Mouse (Mus musculus) intestine, postnatal 0 days (tissue): ENCODE measurements around the gene Ptprt. TPM values are rescaled to one million over a fixed set of nuclear protein-coding genes. Genes with fewer than 3 reads are reported as not detected.

ENCODE experiments used
- ATAC-seq: fragments of 200-750 bp; cut with Nextera tagmentation; 2 replicates; pipeline ENCODE4 v1.8.0; 2017; ENCODE audit warnings: mild to moderate bottlenecking, moderate TSS enrichment, moderate library complexity
- H3K27ac ChIP-seq: fragments of 300-500 bp; sonication (generic); 2 replicates; pipeline ENCODE4 v1.5.1; 2014; ENCODE audit warnings: mild to moderate bottlenecking, low read depth, low read length, moderate library complexity
- H3K27me3 ChIP-seq: fragments of 300-500 bp; sonication (generic); replicated peaks from 2 replicates; pipeline ENCODE4 v1.6.1; 2014; ENCODE audit warnings: low read length, mixed read lengths; ENCODE audit not compliant: control insufficient read depth, insufficient read depth
- H3K36me3 ChIP-seq: fragments of 300-500 bp; sonication (generic); 2 replicates; pipeline ENCODE4 v1.6.1; 2014; ENCODE audit warnings: mild to moderate bottlenecking, moderate library complexity; ENCODE audit not compliant: control insufficient read depth, insufficient read depth
- H3K4me1 ChIP-seq: fragments of 300-500 bp; sonication (generic); replicated peaks from 2 replicates; pipeline ENCODE4 v1.6.1; 2014; ENCODE audit warnings: antibody characterized with exemption, low read length, mixed read lengths; ENCODE audit not compliant: control insufficient read depth, insufficient read depth
- H3K4me2 ChIP-seq: fragments of 300-500 bp; sonication (generic); replicated peaks from 2 replicates; pipeline ENCODE4 v1.6.1; 2014; ENCODE audit warnings: low read depth, mild to moderate bottlenecking, moderate library complexity
- H3K4me3 ChIP-seq: fragments of 300-500 bp; sonication (generic); 2 replicates; pipeline ENCODE4 v1.5.1; 2014; ENCODE audit warnings: low read depth, low read length
- H3K9ac ChIP-seq: fragments of 300-500 bp; sonication (generic); 2 replicates; pipeline ENCODE4 v1.6.1; 2014; ENCODE audit warnings: mild to moderate bottlenecking, low read depth, low read length
- H3K9me3 ChIP-seq: fragments of 300-500 bp; sonication (generic); 2 replicates; pipeline ENCODE4 v1.6.1; 2016; ENCODE audit warnings: mixed run types; ENCODE audit not compliant: control insufficient read depth
- CTCF ChIP-seq: sonication (generic); IDR thresholded peaks from 2 replicates; pipeline ENCODE4 v1.5.1; 2016; ENCODE audit warnings: low read depth, mild to moderate bottlenecking, control low read depth, antibody characterized with exemption, moderate library complexity
- WGBS: fragments of 180-500 bp; shearing (Covaris S2); extraction: QIAGEN DNeasy Blood & Tissue Kit; methylation state at CpG from one replicate; pipeline ENCODE4 v1.1.7; 2014; 5-methylcytosine and 5-hydroxymethylcytosine counted together
- polyA plus RNA-seq: library from polyadenylated mRNA; unstranded; fragments of >200 nt; fragmentation: Nextera tagmentation; extraction: Ambion mirVana; gene quantifications from 2 replicates; pipeline ENCODE4 v1.2.1, GENCODE M21; 2015

The Ptprt gene
- polyA plus RNA-seq, 1 experiment from 2014 or later = 0.59 TPM

DNA sequence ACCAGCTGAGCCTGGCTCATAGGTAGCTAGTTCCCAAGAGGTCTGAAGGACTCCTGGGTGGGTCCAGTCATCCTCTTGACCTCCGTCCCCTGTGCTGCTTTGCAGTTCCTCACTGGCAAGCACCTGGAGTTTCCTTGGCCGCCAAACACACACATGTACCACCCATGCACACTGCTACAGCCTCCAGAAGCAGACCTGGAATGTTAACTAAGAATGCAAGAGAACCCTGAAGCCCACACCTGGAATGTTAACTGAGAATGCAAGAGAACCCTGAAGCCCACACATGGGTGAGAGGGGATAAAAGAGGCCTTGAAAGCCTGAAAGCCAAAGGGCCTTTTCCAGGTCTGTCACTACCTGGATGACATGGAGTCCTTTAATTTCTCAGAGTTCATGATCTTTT lies 46.7 kb downstream of the Ptprt start:
- no peaks in the 10 kb centered on the region for H3K4me1 ChIP-seq
- H3K27me3 ChIP-seq = no peaks in the 10 kb centered on the region
- no peak overlapping the region for H3K27ac ChIP-seq
- H3K36me3 ChIP-seq = no peaks in the 10 kb centered on the region
- TF ChIP-seq CTCF = no peak
- no peak overlapping the region for H3K4me2 ChIP-seq
- H3K9ac ChIP-seq = no peak overlapping the region
- 73% methylated on average over 2 of the region's 2 CpGs for WGBS
- H3K9me3 ChIP-seq = no peaks in the 10 kb centered on the region
- no peak overlapping the region for H3K4me3 ChIP-seq
- no peak for ATAC-seq

DNA sequence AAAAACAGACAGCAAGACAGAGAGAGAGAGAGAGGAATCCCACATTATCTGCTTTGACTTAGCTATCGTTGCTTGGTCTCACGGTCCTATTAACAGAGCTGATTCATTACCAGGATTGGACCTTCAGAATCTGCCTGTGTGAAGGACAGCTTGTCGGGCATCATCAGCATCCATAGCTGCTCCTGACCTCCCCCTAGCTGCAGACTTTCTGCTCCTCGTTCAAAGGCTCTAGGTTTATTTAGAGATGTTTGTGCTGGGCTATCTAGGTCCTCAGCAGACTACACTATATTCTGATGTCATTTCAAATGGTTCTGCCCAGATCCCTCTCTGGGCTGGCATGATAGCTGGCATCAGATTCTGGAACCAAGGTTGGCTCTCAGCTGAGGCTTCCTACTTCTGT lies 47.5 kb downstream of the Ptprt start:
- Histone ChIP-seq H3K4me1 (no peaks in the 10 kb centered on the region), H3K9me3 (no peaks in the 10 kb centered on the region), H3K27ac (no peak overlapping the region), H3K4me2 (no peak overlapping the region), H3K27me3 (no peaks in the 10 kb centered on the region), H3K4me3 (no peak overlapping the region), H3K9ac (no peak overlapping the region), H3K36me3 (no peaks in the 10 kb centered on the region)
- ATAC-seq = no peak
- WGBS = 62% methylated on average over 4 of the region's 4 CpGs
- TF ChIP-seq CTCF = no peak

DNA sequence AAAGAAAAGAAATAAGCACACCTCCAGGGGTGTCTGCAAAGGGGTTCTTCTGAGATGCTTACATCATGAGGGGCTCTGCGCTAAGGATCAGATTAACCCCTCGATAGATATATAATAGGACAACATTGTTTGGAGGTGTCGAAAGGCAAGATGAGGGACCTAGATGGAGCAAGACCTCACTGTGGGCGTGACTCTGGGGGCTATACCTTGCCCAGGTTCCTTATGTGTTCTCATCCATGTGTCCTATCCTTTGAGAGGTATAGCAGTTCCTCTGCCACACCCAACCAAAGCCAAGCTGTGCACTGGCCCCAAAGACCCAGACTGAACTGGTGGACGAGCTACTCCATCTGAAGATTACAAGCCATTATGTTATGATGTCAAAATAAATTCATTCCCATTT lies 58.2 kb downstream of the Ptprt start:
- Histone ChIP-seq H3K36me3 (no peaks in the 10 kb centered on the region), H3K9me3 (no peaks in the 10 kb centered on the region), H3K4me1 (no peaks in the 10 kb centered on the region), H3K4me3 (no peak overlapping the region), H3K27me3 (no peaks in the 10 kb centered on the region), H3K27ac (no peak overlapping the region), H3K4me2 (no peak overlapping the region), H3K9ac (no peak overlapping the region)
- 86% methylated on average over 5 of the region's 5 CpGs for WGBS
- ATAC-seq = no peak
- TF ChIP-seq CTCF = no peak

DNA sequence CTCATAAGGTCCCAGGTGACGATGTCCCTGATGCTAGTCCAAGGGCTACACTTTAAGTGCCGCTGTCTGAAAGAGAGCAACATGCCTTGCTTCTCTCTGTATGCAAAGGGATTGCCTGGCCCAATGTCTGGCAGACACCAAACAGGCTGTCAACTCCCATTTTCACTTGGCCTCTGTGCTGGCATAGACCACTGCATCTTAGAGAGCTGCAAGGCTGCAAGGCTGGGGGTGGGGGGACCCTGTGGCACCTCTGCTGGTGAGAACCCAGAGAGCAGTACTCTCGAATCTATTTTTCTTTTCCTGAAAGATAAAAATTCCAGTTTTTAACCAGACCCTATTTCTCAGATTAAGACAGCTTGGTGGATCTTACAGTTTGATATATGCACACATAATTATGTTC lies 69.6 kb downstream of the Ptprt start:
- Histone ChIP-seq H3K9ac (no peak overlapping the region), H3K9me3 (no peaks in the 10 kb centered on the region), H3K27me3 (no peaks in the 10 kb centered on the region), H3K4me1 (no peaks in the 10 kb centered on the region), H3K4me3 (no peak overlapping the region), H3K4me2 (no peak overlapping the region), H3K27ac (no peak overlapping the region), H3K36me3 (no peaks in the 10 kb centered on the region)
- no peak for ATAC-seq
- TF ChIP-seq CTCF = no peak
- 78% methylated on average over 3 of the region's 3 CpGs for WGBS

DNA sequence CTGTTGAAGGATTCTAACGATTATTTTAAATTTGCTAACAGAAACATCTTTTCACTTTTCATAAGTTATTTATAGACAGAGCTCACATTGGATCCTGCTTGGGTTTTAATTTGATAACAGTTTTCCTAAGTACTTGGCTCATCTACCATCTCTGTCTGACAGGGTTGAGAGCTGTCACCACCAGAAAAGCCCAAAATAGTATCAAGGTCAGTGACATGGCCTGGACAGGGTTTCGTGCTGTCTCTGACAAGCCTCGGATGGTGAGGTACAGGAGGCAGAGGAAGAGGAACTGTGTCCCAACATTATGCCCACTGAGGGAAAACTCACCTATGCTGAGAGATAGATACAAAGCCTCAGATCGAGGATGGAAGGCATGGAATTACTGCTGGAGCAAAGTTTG lies 79.3 kb downstream of the Ptprt start:
- ATAC-seq = no peak

DNA sequence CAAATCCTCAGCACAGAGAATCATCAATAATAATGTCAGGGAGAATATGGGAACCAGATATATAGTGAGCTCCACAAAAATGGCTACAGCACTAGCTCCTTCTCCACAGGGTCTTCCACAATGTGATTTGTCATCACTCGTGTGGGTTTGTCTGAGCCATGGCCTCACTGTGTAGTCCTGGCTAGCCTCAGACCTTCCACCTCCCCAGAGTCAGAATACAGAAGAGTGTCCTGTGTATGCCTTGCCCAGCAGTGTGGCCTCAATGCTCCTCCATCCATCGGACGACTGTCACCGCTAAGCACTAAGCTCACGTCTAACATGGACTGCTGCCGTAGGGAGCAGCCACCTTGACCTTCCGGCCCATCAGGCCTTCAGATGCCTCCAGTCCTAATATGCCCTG lies 83.1 kb downstream of the Ptprt start:
- no peak overlapping the region for H3K27ac ChIP-seq
- no peak for ATAC-seq

More for the DNA sequence above, 79.3 kb downstream of the Ptprt start:
- Histone ChIP-seq H3K27me3 (no peaks in the 10 kb centered on the region), H3K4me1 (no peaks in the 10 kb centered on the region), H3K36me3 (no peaks in the 10 kb centered on the region), H3K9ac (no peak overlapping the region), H3K4me3 (no peak overlapping the region), H3K4me2 (no peak overlapping the region), H3K27ac (no peak overlapping the region), H3K9me3 (no peaks in the 10 kb centered on the region)
- WGBS = 69% methylated on average over 4 of the region's 4 CpGs
- no peak for TF ChIP-seq CTCF

DNA sequence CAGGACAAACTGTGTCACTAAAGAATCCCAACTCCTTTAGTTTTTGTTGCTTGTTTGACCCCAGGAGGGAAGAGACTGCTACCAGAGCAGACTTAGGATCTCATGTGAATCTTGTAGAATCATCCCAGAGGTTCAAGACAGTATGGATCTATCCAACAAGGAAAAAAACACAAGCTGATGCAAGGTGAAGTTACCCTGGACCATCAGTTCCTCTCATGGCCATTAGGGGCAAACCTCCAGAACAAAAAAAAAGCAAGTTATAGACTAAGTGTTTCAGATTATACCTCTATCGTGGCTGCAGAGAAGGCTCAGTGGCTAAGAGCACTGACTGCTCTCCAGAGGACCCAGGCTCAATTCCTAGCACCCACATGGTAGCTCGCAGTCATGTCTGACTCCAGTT lies 88.1 kb downstream of the Ptprt start:
- ATAC-seq = no peak
- H3K9me3 ChIP-seq = no peaks in the 10 kb centered on the region
- WGBS = 73% methylated on average over 2 of the region's 2 CpGs

More for the DNA sequence above, 83.1 kb downstream of the Ptprt start:
- Histone ChIP-seq H3K4me1 (no peaks in the 10 kb centered on the region), H3K9me3 (no peaks in the 10 kb centered on the region), H3K4me3 (no peak overlapping the region), H3K9ac (no peak overlapping the region), H3K36me3 (no peaks in the 10 kb centered on the region), H3K4me2 (no peak overlapping the region), H3K27me3 (no peaks in the 10 kb centered on the region)
- 88% methylated on average over 7 of the region's 7 CpGs for WGBS
- TF ChIP-seq CTCF = no peak

More for the DNA sequence above, 88.1 kb downstream of the Ptprt start:
- no peak overlapping the region for H3K27ac ChIP-seq
- no peaks in the 10 kb centered on the region for H3K36me3 ChIP-seq
- H3K4me1 ChIP-seq = no peaks in the 10 kb centered on the region
- no peak; the same call in 1 of the 2 replicates for TF ChIP-seq CTCF
- H3K27me3 ChIP-seq = no peaks in the 10 kb centered on the region
- no peak overlapping the region for H3K4me3 ChIP-seq
- no peak overlapping the region for H3K9ac ChIP-seq
- H3K4me2 ChIP-seq = no peak overlapping the region
